Mouse (Mus musculus): ENCODE results near the gene Cln3.

DNA sequence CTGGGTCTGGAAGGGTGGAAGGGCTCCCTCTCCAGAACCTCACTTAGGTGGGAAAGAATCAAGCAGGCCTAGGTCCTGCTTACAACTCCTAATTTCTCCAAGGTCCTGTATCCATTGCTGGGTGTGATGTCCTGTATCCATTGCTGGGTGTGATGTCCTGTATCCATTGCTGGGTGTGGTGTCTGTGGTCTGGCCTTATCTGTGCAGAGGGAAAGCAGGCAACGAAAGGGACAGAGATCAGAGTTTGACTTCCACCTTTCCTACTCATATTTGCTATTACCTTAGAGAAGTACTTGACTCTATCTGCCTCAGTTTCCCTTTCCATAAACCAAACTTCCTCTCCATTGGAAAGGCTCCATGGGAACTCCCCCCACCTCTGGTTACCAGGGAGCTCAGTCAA is 37.8 kb upstream of the Cln3 start:
- TF ChIP-seq TCF12 (IDR thresholded peaks at IDR 0.05; ENCODE audit: insufficient read depth, poor library complexity, severe bottlenecking) (no peak), POLR2A (IDR thresholded peaks at IDR 0.05; ENCODE audit: insufficient read length, low read depth) (no peak), TCF3 (IDR thresholded peaks at IDR 0.05; ENCODE audit: insufficient read length, low read depth) (no peak), USF1 (IDR thresholded peaks at IDR 0.05; ENCODE audit: low read depth) (no peak), E2F4 (IDR thresholded peaks at IDR 0.05; ENCODE audit: insufficient read depth) (no peak), POLR2AphosphoS2 (IDR thresholded peaks at IDR 0.05; ENCODE audit: insufficient read length, low read depth) (no peak), CEBPB (IDR thresholded peaks at IDR 0.05; ENCODE audit: insufficient read depth, poor library complexity, severe bottlenecking) (no peak), MAX (IDR thresholded peaks at IDR 0.05; ENCODE audit: low read depth) (no peak), MYOG (IDR thresholded peaks at IDR 0.05; ENCODE audit: control insufficient read depth in 1 of 3, insufficient read depth in 1 of 3, insufficient read length in 2 of 3, low read depth in 2 of 3) (no peak), MYOD1 (IDR thresholded peaks at IDR 0.05; ENCODE audit: control insufficient read depth in 1 of 3, insufficient read length in 2 of 3, low read depth in 2 of 3) (no peak), SRF (IDR thresholded peaks at IDR 0.05; ENCODE audit: control insufficient read depth, insufficient read length, low read depth) (no peak)

Data from myocyte (in vitro differentiated cells).